Mouse (Mus musculus): ENCODE results near the gene Crim1. TPM values are rescaled to one million over a fixed set of nuclear protein-coding genes. Genes with fewer than 3 reads are reported as not detected.

Crim1 gene
- polyA plus RNA-seq, 1 experiment from 2014 or later = 4.7 TPM

GRCm38 (mm10) chr17:78379079-78379729, 179.2 kb downstream of the Crim1 start:
- no peaks in the 10 kb centered on the region for H3K27me3 ChIP-seq (ENCODE audit: control insufficient read depth, insufficient read depth, low read depth, low read length)
- H3K27ac ChIP-seq (ENCODE audit: low read length) = no peak overlapping the region
- peaks cover 5% of the 10 kb centered on the region; the same call in 1 of the 2 replicates for H3K36me3 ChIP-seq (ENCODE audit: control insufficient read depth, insufficient read depth, low read length)
- peaks cover 5% of the 10 kb centered on the region; the same call in 1 of the 2 replicates for H3K4me1 ChIP-seq (replicated peaks; ENCODE audit: control insufficient read depth, insufficient read depth, low read length)
- WGBS = 78% methylated on average over 8 of the region's 8 CpGs
- ATAC-seq (ENCODE audit: low read depth) = no peak
- H3K9ac ChIP-seq (ENCODE audit: low read length) = no peak overlapping the region
- no peak overlapping the region for H3K4me3 ChIP-seq (ENCODE audit: low read length)
- H3K4me2 ChIP-seq (ENCODE audit: low read depth, low read length) = no peak overlapping the region
- no peaks in the 10 kb centered on the region for H3K9me3 ChIP-seq (ENCODE audit: control insufficient read depth, low read length)

- Histone ChIP-seq H3K27ac (ENCODE audit: low read length) (no peak overlapping the region), H3K4me3 (ENCODE audit: low read length) (no peak overlapping the region), H3K9ac (ENCODE audit: low read length) (no peak overlapping the region), H3K36me3 (ENCODE audit: control insufficient read depth, insufficient read depth, low read length) (peaks cover 5% of the 10 kb centered on the region; the same call in 1 of the 2 replicates), H3K27me3 (ENCODE audit: control insufficient read depth, insufficient read depth, low read depth, low read length) (no peaks in the 10 kb centered on the region), H3K9me3 (ENCODE audit: control insufficient read depth, low read length) (no peaks in the 10 kb centered on the region), H3K4me1 (replicated peaks; ENCODE audit: control insufficient read depth, insufficient read depth, low read length) (peaks cover 5% of the 10 kb centered on the region; the same call in 1 of the 2 replicates), H3K4me2 (ENCODE audit: low read depth, low read length) (no peak overlapping the region)
- ATAC-seq (ENCODE audit: low read depth) = no peak
- 68% methylated on average over 11 of the region's 11 CpGs for WGBS
Observed at GRCm38 (mm10) chr17:78379730-78380245, 179.7 kb downstream of the Crim1 start.

- 0 out of 2 replicates have a peak, but pooled peaks cover 2% of the 10 kb centered on the region for H3K4me1 ChIP-seq (replicated peaks; ENCODE audit: control insufficient read depth, insufficient read depth, low read length)
- H3K4me3 ChIP-seq (ENCODE audit: low read length) = no peak overlapping the region
- H3K27ac ChIP-seq (ENCODE audit: low read length) = no peak overlapping the region
- H3K36me3 ChIP-seq (ENCODE audit: control insufficient read depth, insufficient read depth, low read length) = peaks cover 5% of the 10 kb centered on the region; the same call in 1 of the 2 replicates
- no peak for ATAC-seq (ENCODE audit: low read depth)
- no peak overlapping the region for H3K4me2 ChIP-seq (ENCODE audit: low read depth, low read length)
- H3K9me3 ChIP-seq (ENCODE audit: control insufficient read depth, low read length) = no peaks in the 10 kb centered on the region
- H3K27me3 ChIP-seq (ENCODE audit: control insufficient read depth, insufficient read depth, low read depth, low read length) = no peaks in the 10 kb centered on the region
- H3K9ac ChIP-seq (ENCODE audit: low read length) = no peak overlapping the region
- 76% methylated on average over 3 of the region's 3 CpGs for WGBS
Observed at GRCm38 (mm10) chr17:78382321-78382720, 182.3 kb downstream of the Crim1 start.

GRCm38 (mm10) chr17:78387665-78388064, 187.6 kb downstream of the Crim1 start:
- Histone ChIP-seq H3K27me3 (ENCODE audit: control insufficient read depth, insufficient read depth, low read depth, low read length) (no peaks in the 10 kb centered on the region), H3K27ac (ENCODE audit: low read length) (no peak overlapping the region), H3K4me2 (ENCODE audit: low read depth, low read length) (no peak overlapping the region), H3K4me1 (replicated peaks; ENCODE audit: control insufficient read depth, insufficient read depth, low read length) (0 out of 2 replicates have a peak, but pooled peaks cover 2% of the 10 kb centered on the region), H3K4me3 (ENCODE audit: low read length) (no peak overlapping the region), H3K36me3 (ENCODE audit: control insufficient read depth, insufficient read depth, low read length) (peaks cover 3% of the 10 kb centered on the region; the same call in 1 of the 2 replicates), H3K9me3 (ENCODE audit: control insufficient read depth, low read length) (no peaks in the 10 kb centered on the region), H3K9ac (ENCODE audit: low read length) (no peak overlapping the region)
- ATAC-seq (ENCODE audit: low read depth) = no peak
- 53% methylated on average over 9 of the region's 9 CpGs for WGBS

DNA sequence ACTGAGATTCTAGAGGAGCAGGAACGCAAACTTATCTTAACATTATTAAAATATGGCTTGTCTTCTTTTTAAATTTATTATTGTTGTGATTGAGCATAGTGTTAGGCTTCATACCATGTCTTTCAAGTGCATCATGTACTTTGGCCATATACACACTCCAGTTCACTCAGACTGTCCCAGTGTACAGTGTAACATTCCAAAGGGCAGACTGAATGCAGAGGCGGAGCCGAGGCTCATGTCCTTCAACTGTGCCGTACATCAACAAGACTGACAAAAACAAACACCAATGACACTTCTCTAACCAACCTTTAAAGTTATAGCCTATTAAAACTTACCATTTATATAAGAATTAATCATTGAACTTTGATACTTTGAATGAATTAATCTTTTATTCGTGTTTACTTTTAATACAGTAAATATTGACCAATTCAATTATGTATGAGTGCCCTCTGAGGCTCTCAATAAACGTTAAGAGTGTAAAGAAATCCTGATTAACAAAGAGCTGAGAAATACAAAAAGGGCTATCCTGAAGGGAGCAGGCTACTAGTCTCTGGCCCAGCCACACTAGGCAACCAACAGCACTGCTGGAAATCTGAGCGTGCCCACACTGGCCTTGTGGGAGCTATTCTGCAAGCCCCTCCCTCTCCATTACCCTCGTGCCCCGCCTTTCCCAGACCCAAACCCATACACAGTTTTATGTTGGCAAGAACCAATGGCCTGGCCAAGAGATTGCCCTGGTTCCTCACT, 188.2 kb downstream of the Crim1 start:
- WGBS = 57% methylated on average over 9 of the region's 9 CpGs
- Histone ChIP-seq H3K27me3 (ENCODE audit: control insufficient read depth, insufficient read depth, low read depth, low read length) (no peaks in the 10 kb centered on the region), H3K4me1 (replicated peaks; ENCODE audit: control insufficient read depth, insufficient read depth, low read length) (0 out of 2 replicates have a peak, but pooled peaks cover 2% of the 10 kb centered on the region), H3K27ac (ENCODE audit: low read length) (no peak overlapping the region), H3K4me3 (ENCODE audit: low read length) (no peak overlapping the region), H3K9me3 (ENCODE audit: control insufficient read depth, low read length) (no peaks in the 10 kb centered on the region), H3K36me3 (ENCODE audit: control insufficient read depth, insufficient read depth, low read length) (peaks cover 3% of the 10 kb centered on the region; the same call in 1 of the 2 replicates), H3K9ac (ENCODE audit: low read length) (no peak overlapping the region), H3K4me2 (ENCODE audit: low read depth, low read length) (no peak overlapping the region)
- no peak for ATAC-seq (ENCODE audit: low read depth)

- Histone ChIP-seq H3K9ac (ENCODE audit: low read length) (no peak overlapping the region), H3K36me3 (ENCODE audit: control insufficient read depth, insufficient read depth, low read length) (peaks cover 3% of the 10 kb centered on the region; the same call in 1 of the 2 replicates), H3K4me2 (ENCODE audit: low read depth, low read length) (no peak overlapping the region), H3K4me1 (replicated peaks; ENCODE audit: control insufficient read depth, insufficient read depth, low read length) (no peaks in the 10 kb centered on the region), H3K4me3 (ENCODE audit: low read length) (no peak overlapping the region), H3K9me3 (ENCODE audit: control insufficient read depth, low read length) (no peaks in the 10 kb centered on the region), H3K27ac (ENCODE audit: low read length) (no peak overlapping the region), H3K27me3 (ENCODE audit: control insufficient read depth, insufficient read depth, low read depth, low read length) (no peaks in the 10 kb centered on the region)
- WGBS = 86% methylated on average over 5 of the region's 5 CpGs
- no peak for ATAC-seq (ENCODE audit: low read depth)
Observed at GRCm38 (mm10) chr17:78389573-78389972, 189.5 kb downstream of the Crim1 start.

GRCm38 (mm10) chr17:78392401-78393087, 192.5 kb downstream of the Crim1 start:
- H3K9ac ChIP-seq (ENCODE audit: low read length) = no peak overlapping the region
- no peak overlapping the region for H3K4me3 ChIP-seq (ENCODE audit: low read length)
- H3K27me3 ChIP-seq (ENCODE audit: control insufficient read depth, insufficient read depth, low read depth, low read length) = no peaks in the 10 kb centered on the region
- no peak for ATAC-seq (ENCODE audit: low read depth)
- H3K4me2 ChIP-seq (ENCODE audit: low read depth, low read length) = no peak overlapping the region
- H3K4me1 ChIP-seq (replicated peaks; ENCODE audit: control insufficient read depth, insufficient read depth, low read length) = no peaks in the 10 kb centered on the region
- H3K9me3 ChIP-seq (ENCODE audit: control insufficient read depth, low read length) = no peaks in the 10 kb centered on the region
- H3K27ac ChIP-seq (ENCODE audit: low read length) = no peak overlapping the region
- 63% methylated on average over 9 of the region's 9 CpGs for WGBS
- H3K36me3 ChIP-seq (ENCODE audit: control insufficient read depth, insufficient read depth, low read length) = peaks cover 3% of the 10 kb centered on the region; the same call in 1 of the 2 replicates

DNA sequence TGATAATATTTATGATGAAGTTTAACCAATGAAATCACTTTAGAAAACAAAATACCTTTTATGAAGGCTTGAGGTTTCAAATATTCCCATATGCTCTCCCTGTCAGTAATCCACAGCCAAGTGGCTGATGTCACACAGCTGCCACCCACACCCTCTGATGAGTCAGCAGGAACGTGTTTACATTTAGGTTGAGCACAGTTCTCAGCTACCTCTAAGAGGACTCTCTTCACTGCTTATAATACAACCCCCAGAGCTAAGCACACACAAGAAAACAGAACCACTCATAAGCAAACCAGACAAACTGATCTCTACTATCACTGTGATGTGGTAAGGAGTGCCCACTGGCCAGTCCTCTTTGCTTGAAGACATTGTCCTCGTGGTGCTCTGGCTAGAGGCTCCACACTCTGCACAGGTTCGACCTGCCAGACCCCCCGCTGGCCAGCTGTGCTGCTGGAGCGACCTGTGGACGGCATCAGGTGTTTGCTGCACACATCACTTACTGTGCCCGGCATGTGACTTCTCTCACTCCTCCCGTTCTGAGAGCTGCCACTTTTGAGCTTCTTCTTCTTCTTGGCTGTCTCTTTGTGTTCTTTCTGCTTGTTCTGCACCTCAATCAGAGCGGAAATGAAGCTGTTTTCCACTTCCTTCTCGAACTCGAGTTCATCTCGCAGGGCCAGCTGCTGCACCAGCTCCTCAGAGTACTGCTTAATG, 200.2 kb downstream of the Crim1 start:
- Histone ChIP-seq H3K9ac (ENCODE audit: low read length) (no peak overlapping the region), H3K27me3 (ENCODE audit: control insufficient read depth, insufficient read depth, low read depth, low read length) (no peaks in the 10 kb centered on the region), H3K4me1 (replicated peaks; ENCODE audit: control insufficient read depth, insufficient read depth, low read length) (peaks cover 7% of the 10 kb centered on the region), H3K36me3 (ENCODE audit: control insufficient read depth, insufficient read depth, low read length) (peaks cover 4% of the 10 kb centered on the region; the same call in 1 of the 2 replicates), H3K9me3 (ENCODE audit: control insufficient read depth, low read length) (no peaks in the 10 kb centered on the region), H3K4me2 (ENCODE audit: low read depth, low read length) (no peak overlapping the region), H3K4me3 (ENCODE audit: low read length) (no peak overlapping the region), H3K27ac (ENCODE audit: low read length) (no peak overlapping the region)
- WGBS = 56% methylated on average over 12 of the region's 12 CpGs
- ATAC-seq (ENCODE audit: low read depth) = no peak
